In genomic region chr5:65535457-65536067, GRCm38 (mm10) we compare ENCODE assay signal across 10 mouse cellular contexts. TPM values are rescaled to one million over a fixed set of nuclear protein-coding genes. Genes with fewer than 3 reads are reported as not detected.
DNase-seq lines count a peak whose midpoint lies in the region; ATAC-seq and TF ChIP-seq lines count a peak whose summit lies in the region.
"Had no signal": no experiment of that assay in that cellular context is flagged by ENCODE, and none has a peak within 500 bp of the region (broad histone marks: within the 10 kb centered on the region; RNA-seq: fewer than 3 reads in every experiment).

No protein-coding gene starts in this region.

- TF ChIP-seq CTCF in G1E (IDR thresholded peaks at IDR 0.05; ENCODE audit: low read depth, low read length), result no peak
- peak; percentile 64 for TF ChIP-seq CTCF in lung, postnatal 0 days (IDR thresholded peaks at IDR 0.05)

- ATAC-seq in G1E (ENCODE audit: extremely low read depth, insufficient number of reproducible peaks, low FRiP score, poor library complexity, severe bottlenecking), result 0 out of 2 replicates have a peak, but pooled peaks have one; percentile 29
- peak; percentile 40 to 57; a peak in 3 of 4 replicates for ATAC-seq in hematopoietic stem cell, adult 5-6 weeks (replicated peaks in 1 of 2; ENCODE audit: insufficient read depth in 1 of 2, low FRiP score in 2 of 2, low TSS enrichment in 1 of 2, low read depth in 1 of 2, poor library complexity in 2 of 2, severe bottlenecking in 2 of 2)
- ATAC-seq in lung, postnatal 0 days, result no peak

- DNase-seq in layer of hippocampus, adult 11-12 months (ENCODE audit: low spot score), result peak; percentile 37
- no peak for DNase-seq in layer of hippocampus, postnatal 25 days (ENCODE audit: extremely low spot score in 1 of 2, low spot score in 1 of 2)
- DNase-seq in G1E (ENCODE audit: low spot score), result peak; percentile 17
- peak; percentile 68 for DNase-seq in c-Kit-positive CD71-positive TER-119-negative erythroid progenitor cells, embryonic 14.5 days (ENCODE audit: low read depth)
- DNase-seq in lung, postnatal 0 days (ENCODE audit: low spot score), result peak; percentile 92
- peak; percentile 57 for DNase-seq in thymus, postnatal 14 days
- DNase-seq in gastrocnemius, postnatal 25 days, result no peak

- peaks cover 7% of the 10 kb centered on the region for H3K36me3 ChIP-seq in G1E (replicated peaks)
- no peaks in the 10 kb centered on the region for H3K36me3 ChIP-seq in lung, postnatal 0 days (ENCODE audit: insufficient read depth, low read length)

- H3K27ac ChIP-seq in lung, postnatal 0 days (ENCODE audit: low read length), result no peak overlapping the region

- no peaks in the 10 kb centered on the region for H3K9me3 ChIP-seq in G1E (replicated peaks)
- H3K9me3 ChIP-seq in lung, postnatal 0 days (ENCODE audit: low read length), result no peaks in the 10 kb centered on the region

- H3K27me3 ChIP-seq in G1E (ENCODE audit: insufficient read depth, low read length), result no peaks in the 10 kb centered on the region
- no peaks in the 10 kb centered on the region for H3K27me3 ChIP-seq in lung, postnatal 0 days (replicated peaks; ENCODE audit: insufficient read depth, low read length)

- peaks cover 23% of the 10 kb centered on the region for H3K4me1 ChIP-seq in G1E (ENCODE audit: insufficient read depth, low read depth, low read length)
- peaks cover 3% of the 10 kb centered on the region; the same call in 1 of the 2 replicates for H3K4me1 ChIP-seq in lung, postnatal 0 days (ENCODE audit: insufficient read depth, low read depth, low read length)

- H3K9ac ChIP-seq in lung, postnatal 0 days (replicated peaks; ENCODE audit: low read depth), result no peak overlapping the region

- TF ChIP-seq EP300 in lung, postnatal 0 days (IDR thresholded peaks at IDR 0.05), result no peak

- no peak overlapping the region for H3K4me2 ChIP-seq in lung, postnatal 0 days (replicated peaks; ENCODE audit: low read depth, low read length)

- H3K4me3 ChIP-seq in G1E (ENCODE audit: low read depth, low read length), result no peak overlapping the region
- no peak overlapping the region for H3K4me3 ChIP-seq in lung, postnatal 0 days (ENCODE audit: low read depth, low read length)

- 54% methylated on average over 5 of the region's 5 CpGs for WGBS in lung, postnatal 0 days

RNA-seq across cellular contexts. Expression of gene Smim14, which starts 1.4 kb away (rescaled TPM):
- 100 to 1,000 TPM; 158 to 162 TPM for total RNA-seq in layer of hippocampus, postnatal 25 days (2021)
- total RNA-seq in G1E (2014; fragmentation: Nextera tagmentation) (40.1 and 52.3 TPM in 2 replicates), G1E (2017) (61.6 and 64.6 TPM in 2 replicates)
- polyA plus RNA-seq in G1E (2012), result 9.2 and 10.6 TPM in 2 replicates
- total RNA-seq in hematopoietic stem cell, adult 5-6 weeks (2017), result 104 and 132 TPM in 2 replicates
- polyA plus RNA-seq in lung, postnatal 0 days (2015; fragmentation: Nextera tagmentation; extraction: Ambion mirVana), result 249 and 251 TPM in 2 replicates
- 10 to 100 TPM; 33.5 to 34.6 TPM for total RNA-seq in gastrocnemius, postnatal 25 days (2021)

RNA-seq across cellular contexts. Expression of gene Ube2k, which starts 1.5 kb away (rescaled TPM):
- total RNA-seq in layer of hippocampus, postnatal 25 days (2021), result 100 to 1,000 TPM; 130 to 134 TPM
- total RNA-seq in G1E (2014; fragmentation: Nextera tagmentation), result 128 and 149 TPM in 2 replicates
- 31.5 and 42.8 TPM in 2 replicates for total RNA-seq in G1E (2017)
- polyA plus RNA-seq in G1E (2012), result 112 and 146 TPM in 2 replicates
- 28.9 and 79.7 TPM in 2 replicates for total RNA-seq in hematopoietic stem cell, adult 5-6 weeks (2017)
- polyA plus RNA-seq in lung, postnatal 0 days (2015; fragmentation: Nextera tagmentation; extraction: Ambion mirVana), result 99.8 and 102 TPM in 2 replicates
- total RNA-seq in gastrocnemius, postnatal 25 days (2021), result 10 to 100 TPM; 59.0 to 60.3 TPM

RNA-seq across cellular contexts. Expression of gene Gm43552, which starts 42.9 kb away (rescaled TPM):
- 1 to 10 TPM in 1 of 2 experiments, not detected in 1; 1.8 TPM for total RNA-seq in layer of hippocampus, postnatal 25 days (2021)
- total RNA-seq in G1E (2014; fragmentation: Nextera tagmentation) (not detected in 2 replicates), G1E (2017) (not detected in 2 replicates)
- polyA plus RNA-seq in G1E (2012), result 11.5 and 17.8 TPM in 2 replicates
- not detected in 2 replicates for total RNA-seq in hematopoietic stem cell, adult 5-6 weeks (2017)
- not detected in 2 replicates for polyA plus RNA-seq in lung, postnatal 0 days (2015; fragmentation: Nextera tagmentation; extraction: Ambion mirVana)
- 1 to 10 TPM in 1 of 2 experiments, not detected in 1; 2.6 TPM for total RNA-seq in gastrocnemius, postnatal 25 days (2021)
- polyA plus RNA-seq: frontal cortex, adult 2 months; neural tube, embryonic 14.5 days had no signal

Comparison
In these comparisons a context has a peak if more than half of its experiments do, and no peak if none do; other contexts are left out.
1. DNase-seq: peak in layer of hippocampus, adult 11-12 months (single experiment), G1E (single experiment), c-Kit-positive CD71-positive TER-119-negative erythroid progenitor cells, embryonic 14.5 days (single experiment), lung, postnatal 0 days (single experiment) and thymus, postnatal 14 days (single experiment); none in layer of hippocampus, postnatal 25 days (0 of 2) and gastrocnemius, postnatal 25 days (single experiment).